Mouse (Mus musculus): Measurements from ENCODE around the gene Sult2b1. TPM values are rescaled to one million over a fixed set of nuclear protein-coding genes. Genes with fewer than 3 reads are reported as not detected.

Sult2b1 gene
- polyA plus RNA-seq, 1 experiment = 0.87 TPM

DNA sequence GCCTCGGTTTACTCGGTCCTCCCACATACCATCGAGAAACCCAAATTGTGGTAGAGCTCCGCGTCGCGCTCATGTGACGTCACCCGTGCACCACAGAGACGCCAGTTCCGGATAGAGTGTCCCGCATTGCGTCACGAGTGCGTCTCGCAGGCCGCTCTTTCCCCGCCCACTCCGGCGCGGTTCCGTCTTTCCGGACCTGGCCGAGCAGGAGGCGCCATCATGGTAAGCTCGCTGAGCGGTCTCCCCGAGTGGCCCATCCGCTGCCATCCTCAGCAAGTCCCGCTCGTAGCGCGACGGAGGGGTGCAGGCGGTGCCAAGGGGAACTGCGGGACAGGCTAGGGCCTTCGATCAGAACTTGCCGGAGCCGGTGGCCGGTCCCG, 66.6 kb downstream of the Sult2b1 start, which contains the start of gene Sphk2:
Gene Sphk2, minus strand, starts transcription at position 85 of the 380 bp plus-strand sequence.
- peaks cover 16% of the 10 kb centered on the region for H3K4me1 ChIP-seq (ENCODE audit: control insufficient read depth, insufficient read depth, insufficient read length, low read length)

GRCm38 (mm10) chr7:45716952-45717917, 67.2 kb downstream of the Sult2b1 start:
- Histone ChIP-seq H3K27ac (replicated peaks; ENCODE audit: low read depth, low read length) (peak overlapping the region; percentile 98), H3K4me1 (ENCODE audit: control insufficient read depth, insufficient read depth, insufficient read length, low read length) (peaks cover 16% of the 10 kb centered on the region), H3K4me3 (ENCODE audit: insufficient read depth, low read depth, low read length) (peak overlapping the region; percentile 97)

More for the DNA sequence above, 66.6 kb downstream of the Sult2b1 start, which contains the start of gene Sphk2:
- H3K27ac ChIP-seq (replicated peaks; ENCODE audit: low read depth, low read length) = peak within 1 kb of the TSS; percentile 98
- H3K4me3 ChIP-seq (ENCODE audit: insufficient read depth, low read depth, low read length) = peak within 1 kb of the TSS; percentile 97

GRCm38 (mm10) chr7:45716460-45716857, 68.0 kb downstream of the Sult2b1 start:
- H3K27ac ChIP-seq (replicated peaks; ENCODE audit: low read depth, low read length) = peak overlapping the region; percentile 69
- H3K4me1 ChIP-seq (ENCODE audit: control insufficient read depth, insufficient read depth, insufficient read length, low read length) = peaks cover 16% of the 10 kb centered on the region
- peak overlapping the region; percentile 97 for H3K4me3 ChIP-seq (ENCODE audit: insufficient read depth, low read depth, low read length)

DNA sequence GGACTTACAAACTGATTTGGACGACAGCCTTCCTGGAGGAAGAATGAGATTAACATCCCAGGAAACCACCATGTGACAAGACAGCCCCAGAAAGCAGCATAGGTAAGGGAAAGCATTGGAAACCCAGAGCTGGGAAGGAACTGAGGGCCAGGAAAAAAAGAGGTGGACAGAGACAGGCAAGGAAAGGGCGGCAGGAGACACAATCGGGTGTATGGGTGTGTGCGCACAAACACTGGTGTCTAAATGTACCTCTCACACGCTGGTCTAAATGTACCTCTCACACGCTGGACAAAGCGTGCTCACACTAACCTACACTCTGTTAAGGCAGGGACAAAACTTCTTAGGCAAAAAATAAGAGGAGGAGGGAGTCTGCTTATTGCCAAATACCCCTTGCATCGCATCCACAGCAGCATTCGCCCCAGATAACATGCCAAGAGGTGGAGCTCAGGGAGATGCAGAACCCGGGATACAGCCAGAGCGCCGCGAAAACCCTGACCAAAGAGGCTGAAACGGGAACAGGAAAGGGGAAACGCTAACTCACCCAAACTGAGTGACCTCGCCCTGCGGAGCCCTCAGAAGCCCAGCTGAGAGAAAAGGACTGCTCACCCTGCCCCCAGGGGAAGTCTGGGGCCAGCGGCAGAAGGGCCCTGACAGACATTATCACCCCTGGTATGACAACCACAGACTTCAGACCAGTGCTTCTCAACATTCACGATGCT, 68.6 kb downstream of the Sult2b1 start:
- peak overlapping the region; percentile 97 for H3K4me3 ChIP-seq (ENCODE audit: insufficient read depth, low read depth, low read length)
- H3K4me1 ChIP-seq (ENCODE audit: control insufficient read depth, insufficient read depth, insufficient read length, low read length) = peaks cover 16% of the 10 kb centered on the region
- H3K27ac ChIP-seq (replicated peaks; ENCODE audit: low read depth, low read length) = peak overlapping the region; percentile 48

GRCm38 (mm10) chr7:45715090-45715708, 69.3 kb downstream of the Sult2b1 start, which contains the start of gene Rpl18:
Rpl18 (plus strand) TSS chr7:45715457.
- peaks cover 16% of the 10 kb centered on the region for H3K4me1 ChIP-seq (ENCODE audit: control insufficient read depth, insufficient read depth, insufficient read length, low read length)
- H3K27ac ChIP-seq (replicated peaks; ENCODE audit: low read depth, low read length) = peak within 1 kb of the TSS; percentile 48
- peak within 1 kb of the TSS; percentile 97 for H3K4me3 ChIP-seq (ENCODE audit: insufficient read depth, low read depth, low read length)

- H3K4me1 ChIP-seq (ENCODE audit: control insufficient read depth, insufficient read depth, insufficient read length, low read length) = peaks cover 16% of the 10 kb centered on the region
- peak overlapping the region; percentile 74 for H3K4me3 ChIP-seq (ENCODE audit: insufficient read depth, low read depth, low read length)
- H3K27ac ChIP-seq (replicated peaks; ENCODE audit: low read depth, low read length) = no peak overlapping the region
Measured at GRCm38 (mm10) chr7:45714630-45715089, 69.8 kb downstream of the Sult2b1 start.

- H3K27ac ChIP-seq (replicated peaks; ENCODE audit: low read depth, low read length) = no peak overlapping the region
- peak overlapping the region; percentile 74 for H3K4me3 ChIP-seq (ENCODE audit: insufficient read depth, low read depth, low read length)
- peaks cover 16% of the 10 kb centered on the region for H3K4me1 ChIP-seq (ENCODE audit: control insufficient read depth, insufficient read depth, insufficient read length, low read length)
Measured at GRCm38 (mm10) chr7:45713881-45714520, 70.5 kb downstream of the Sult2b1 start.

DNA sequence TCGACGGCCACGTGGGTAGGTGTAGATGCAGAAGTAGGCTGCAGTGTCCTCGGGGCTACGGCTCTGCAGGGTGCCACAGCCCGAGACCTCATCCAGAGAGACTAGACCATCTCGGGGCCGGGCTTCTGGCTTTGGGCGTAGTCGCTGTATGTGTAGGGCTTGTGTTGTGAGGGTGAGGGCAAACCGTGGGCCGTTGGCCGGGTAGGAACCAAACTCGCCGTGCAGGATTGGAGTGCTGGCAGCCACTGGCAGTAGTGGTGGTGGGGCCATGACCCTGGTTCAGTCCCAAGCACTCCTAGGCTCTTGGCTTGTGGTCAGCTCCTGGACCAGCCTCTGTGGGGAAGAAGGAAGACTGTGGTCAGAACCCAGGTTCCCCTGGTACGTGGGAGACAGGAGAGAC, 71.1 kb downstream of the Sult2b1 start:
- Histone ChIP-seq H3K4me1 (ENCODE audit: control insufficient read depth, insufficient read depth, insufficient read length, low read length) (peaks cover 18% of the 10 kb centered on the region), H3K27ac (replicated peaks; ENCODE audit: low read depth, low read length) (no peak overlapping the region), H3K4me3 (ENCODE audit: insufficient read depth, low read depth, low read length) (no peak overlapping the region)

GRCm38 (mm10) chr7:45712022-45712757, 72.3 kb downstream of the Sult2b1 start:
- Histone ChIP-seq H3K27ac (replicated peaks; ENCODE audit: low read depth, low read length) (no peak overlapping the region), H3K4me3 (ENCODE audit: insufficient read depth, low read depth, low read length) (no peak overlapping the region), H3K4me1 (ENCODE audit: control insufficient read depth, insufficient read depth, insufficient read length, low read length) (peaks cover 22% of the 10 kb centered on the region)

- H3K4me1 ChIP-seq (ENCODE audit: control insufficient read depth, insufficient read depth, insufficient read length, low read length) = peaks cover 18% of the 10 kb centered on the region
- no peak overlapping the region for H3K27ac ChIP-seq (replicated peaks; ENCODE audit: low read depth, low read length)
- no peak overlapping the region for H3K4me3 ChIP-seq (ENCODE audit: insufficient read depth, low read depth, low read length)
Measured at GRCm38 (mm10) chr7:45711316-45712021, 73.0 kb downstream of the Sult2b1 start.

- H3K27ac ChIP-seq (replicated peaks; ENCODE audit: low read depth, low read length) = no peak overlapping the region
- no peak overlapping the region for H3K4me3 ChIP-seq (ENCODE audit: insufficient read depth, low read depth, low read length)
- H3K4me1 ChIP-seq (ENCODE audit: control insufficient read depth, insufficient read depth, insufficient read length, low read length) = peaks cover 13% of the 10 kb centered on the region; the same call in 1 of the 2 replicates
Measured at GRCm38 (mm10) chr7:45710477-45711191, 73.8 kb downstream of the Sult2b1 start.

DNA sequence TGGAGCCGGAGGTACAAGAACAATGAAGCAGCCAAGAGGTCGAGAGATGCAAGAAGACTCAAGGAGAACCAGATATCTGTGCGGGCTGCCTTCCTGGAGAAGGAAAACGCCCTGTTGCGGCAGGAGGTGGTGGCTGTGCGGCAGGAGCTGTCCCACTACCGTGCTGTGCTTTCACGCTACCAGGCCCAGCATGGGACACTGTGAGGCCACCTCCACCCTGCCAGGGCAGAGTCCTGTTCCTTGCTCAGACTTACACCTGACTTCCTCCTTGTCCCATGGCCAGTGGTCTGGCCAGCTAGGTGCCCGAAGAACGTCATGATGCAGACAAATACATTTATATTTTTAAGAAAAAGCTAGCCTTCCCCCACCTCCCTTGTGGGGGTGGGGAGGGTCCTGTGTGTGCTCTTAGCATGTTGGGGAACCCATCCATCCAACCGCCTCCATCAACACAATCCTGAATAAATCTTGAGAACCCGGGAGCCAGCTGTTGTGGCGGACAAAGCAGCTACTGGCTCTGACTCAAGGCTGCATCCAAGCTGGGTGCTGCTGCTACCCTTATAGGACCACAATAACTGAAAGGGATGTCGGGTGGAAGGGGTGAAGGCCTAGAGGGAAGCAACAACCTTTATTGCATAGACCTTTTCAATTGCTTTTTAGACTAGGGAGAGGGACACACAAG, 74.7 kb downstream of the Sult2b1 start:
- no peak overlapping the region for H3K4me3 ChIP-seq (ENCODE audit: insufficient read depth, low read depth, low read length)
- H3K27ac ChIP-seq (replicated peaks; ENCODE audit: low read depth, low read length) = no peak overlapping the region
- 0 out of 2 replicates have a peak, but pooled peaks cover 11% of the 10 kb centered on the region for H3K4me1 ChIP-seq (ENCODE audit: control insufficient read depth, insufficient read depth, insufficient read length, low read length)

Measured in brown adipose tissue, adult 24 weeks (tissue).